Mouse (Mus musculus) forebrain, embryonic 13.5 days (tissue): ENCODE measurements at regions not wholly inside any gene's neighbourhood (a gene's known extent, or its start where the extent isn't known, plus 50 kb on each side); places are given as distances from the start of the nearest gene placed in this dataset.

ENCODE experiments used
- ATAC-seq: fragments of 200-750 bp; cut with Nextera tagmentation; 2 replicates; pipeline ENCODE4 v1.8.0; 2017
- H3K27ac ChIP-seq: fragments of 300-500 bp; sonication (generic); 2 replicates; pipeline ENCODE4 v1.5.1; 2015; ENCODE audit warnings: inconsistent platforms, mild to moderate bottlenecking, moderate library complexity
- H3K27me3 ChIP-seq: fragments of 300-500 bp; sonication (generic); 2 replicates; pipeline ENCODE4 v1.6.1; 2015; ENCODE audit warnings: mild to moderate bottlenecking, inconsistent platforms
- H3K36me3 ChIP-seq: fragments of 300-500 bp; sonication (generic); 2 replicates; pipeline ENCODE4 v1.6.1; 2015; ENCODE audit warnings: mild to moderate bottlenecking, inconsistent platforms; ENCODE audit not compliant: poor library complexity, severe bottlenecking
- H3K4me1 ChIP-seq: fragments of 300-500 bp; sonication (generic); 2 replicates; pipeline ENCODE4 v1.6.1; 2015; ENCODE audit warnings: inconsistent platforms
- H3K4me2 ChIP-seq: fragments of 300-500 bp; sonication (generic); 2 replicates; pipeline ENCODE4 v1.6.1; 2015; ENCODE audit warnings: inconsistent platforms, mild to moderate bottlenecking, moderate library complexity
- H3K4me3 ChIP-seq: fragments of 300-500 bp; sonication (generic); 2 replicates; pipeline ENCODE4 v1.5.1; 2015; ENCODE audit warnings: mild to moderate bottlenecking, inconsistent platforms
- H3K9ac ChIP-seq: fragments of 300-500 bp; sonication (generic); 2 replicates; pipeline ENCODE4 v1.6.1; 2015; ENCODE audit warnings: mild to moderate bottlenecking, inconsistent platforms
- H3K9me3 ChIP-seq: fragments of 300-500 bp; sonication (generic); replicated peaks from 2 replicates; pipeline ENCODE4 v1.6.1; 2016; ENCODE audit warnings: inconsistent platforms
- WGBS: fragments of 180-500 bp; shearing (Covaris S2); methylation state at CpG from one replicate; pipeline ENCODE4 v1.1.7; 2015; 5-methylcytosine and 5-hydroxymethylcytosine counted together

GRCm38 (mm10) chr2:57522465-57522864 lies 285.0 kb downstream of the Gpd2 start:
- Histone ChIP-seq H3K27ac (no peak overlapping the region), H3K27me3 (0 out of 2 replicates have a peak, but pooled peaks cover 3% of the 10 kb centered on the region), H3K9ac (no peak overlapping the region), H3K4me2 (no peak overlapping the region), H3K4me3 (no peak overlapping the region), H3K9me3 (no peaks in the 10 kb centered on the region), H3K36me3 (no peaks in the 10 kb centered on the region), H3K4me1 (peaks cover 29% of the 10 kb centered on the region)
- WGBS, result 19% methylated on average over 3 of the region's 3 CpGs
- peak; percentile 64; the same call in 1 of the 2 replicates for ATAC-seq

GRCm38 (mm10) chr2:57522983-57523382 lies 285.5 kb downstream of the Gpd2 start:
- Histone ChIP-seq H3K27me3 (0 out of 2 replicates have a peak, but pooled peaks cover 3% of the 10 kb centered on the region), H3K27ac (no peak overlapping the region), H3K9me3 (no peaks in the 10 kb centered on the region), H3K9ac (no peak overlapping the region), H3K4me1 (peaks cover 25% of the 10 kb centered on the region), H3K4me2 (no peak overlapping the region), H3K36me3 (no peaks in the 10 kb centered on the region), H3K4me3 (no peak overlapping the region)
- ATAC-seq, result peak; percentile 92
- 19% methylated on average over 8 of the region's 8 CpGs for WGBS

- no peak overlapping the region for H3K4me2 ChIP-seq
- H3K9me3 ChIP-seq, result no peaks in the 10 kb centered on the region
- WGBS, result 17% methylated on average over 2 of the region's 2 CpGs
- 0 out of 2 replicates have a peak, but pooled peaks cover 3% of the 10 kb centered on the region for H3K4me1 ChIP-seq
- H3K36me3 ChIP-seq, result no peaks in the 10 kb centered on the region
- no peaks in the 10 kb centered on the region for H3K27me3 ChIP-seq
- no peak for ATAC-seq
- no peak overlapping the region for H3K4me3 ChIP-seq
- H3K27ac ChIP-seq, result no peak overlapping the region
- H3K9ac ChIP-seq, result no peak overlapping the region
Observed at GRCm38 (mm10) chr2:57527966-57528365, 290.5 kb downstream of the Gpd2 start.

GRCm38 (mm10) chr2:57539842-57540241 lies 302.4 kb downstream of the Gpd2 start:
- WGBS, result 94% methylated on average over 3 of the region's 3 CpGs
- H3K36me3 ChIP-seq, result no peaks in the 10 kb centered on the region

GRCm38 (mm10) chr2:57565258-57565657 lies 327.8 kb downstream of the Gpd2 start:
- H3K36me3 ChIP-seq, result no peaks in the 10 kb centered on the region
- H3K4me2 ChIP-seq, result no peak overlapping the region
- peak; percentile 51; the same call in 1 of the 2 replicates for ATAC-seq
- H3K9me3 ChIP-seq, result no peaks in the 10 kb centered on the region
- no peak overlapping the region for H3K9ac ChIP-seq
- no peak overlapping the region for H3K27ac ChIP-seq
- no peaks in the 10 kb centered on the region for H3K27me3 ChIP-seq
- H3K4me3 ChIP-seq, result no peak overlapping the region
- 86% methylated on average over 4 of the region's 4 CpGs for WGBS
- H3K4me1 ChIP-seq, result no peaks in the 10 kb centered on the region

More at GRCm38 (mm10) chr2:57539842-57540241, 302.4 kb downstream of the Gpd2 start:
- H3K9me3 ChIP-seq, result no peaks in the 10 kb centered on the region
- H3K4me2 ChIP-seq, result no peak overlapping the region
- H3K27ac ChIP-seq, result no peak overlapping the region
- ATAC-seq, result no peak
- H3K4me1 ChIP-seq, result no peaks in the 10 kb centered on the region
- H3K4me3 ChIP-seq, result no peak overlapping the region
- H3K9ac ChIP-seq, result no peak overlapping the region
- H3K27me3 ChIP-seq, result no peaks in the 10 kb centered on the region

GRCm38 (mm10) chr2:57566103-57566502 lies 328.7 kb downstream of the Gpd2 start:
- H3K4me3 ChIP-seq, result no peak overlapping the region
- H3K4me2 ChIP-seq, result no peak overlapping the region
- H3K27me3 ChIP-seq, result no peaks in the 10 kb centered on the region
- H3K4me1 ChIP-seq, result no peaks in the 10 kb centered on the region
- ATAC-seq, result no peak
- H3K9ac ChIP-seq, result no peak overlapping the region
- H3K27ac ChIP-seq, result no peak overlapping the region
- no peaks in the 10 kb centered on the region for H3K9me3 ChIP-seq
- no peaks in the 10 kb centered on the region for H3K36me3 ChIP-seq
- 88% methylated on average over 4 of the region's 4 CpGs for WGBS

- Histone ChIP-seq H3K9me3 (no peaks in the 10 kb centered on the region), H3K27ac (no peak overlapping the region), H3K27me3 (no peaks in the 10 kb centered on the region), H3K4me2 (no peak overlapping the region), H3K36me3 (no peaks in the 10 kb centered on the region), H3K4me3 (no peak overlapping the region), H3K4me1 (no peaks in the 10 kb centered on the region), H3K9ac (no peak overlapping the region)
- no peak for ATAC-seq
- 90% methylated on average over 1 of the region's 1 CpGs for WGBS
Observed at GRCm38 (mm10) chr2:57567183-57567582, 329.7 kb downstream of the Gpd2 start.

GRCm38 (mm10) chr2:57587065-57587464 lies 349.6 kb downstream of the Gpd2 start:
- no peaks in the 10 kb centered on the region for H3K27me3 ChIP-seq
- no peak overlapping the region for H3K4me2 ChIP-seq
- H3K27ac ChIP-seq, result no peak overlapping the region
- no peak overlapping the region for H3K4me3 ChIP-seq
- ATAC-seq, result no peak
- no peak overlapping the region for H3K9ac ChIP-seq
- H3K36me3 ChIP-seq, result no peaks in the 10 kb centered on the region
- H3K9me3 ChIP-seq, result no peaks in the 10 kb centered on the region
- H3K4me1 ChIP-seq, result no peaks in the 10 kb centered on the region
- 90% methylated on average over 3 of the region's 3 CpGs for WGBS

GRCm38 (mm10) chr2:57593558-57593957 lies 356.1 kb downstream of the Gpd2 start:
- H3K36me3 ChIP-seq, result no peaks in the 10 kb centered on the region
- H3K9me3 ChIP-seq, result no peaks in the 10 kb centered on the region
- H3K4me3 ChIP-seq, result no peak overlapping the region
- ATAC-seq, result no peak
- no peak overlapping the region for H3K9ac ChIP-seq
- H3K27ac ChIP-seq, result no peak overlapping the region
- H3K4me1 ChIP-seq, result peaks cover 18% of the 10 kb centered on the region
- WGBS, result 92% methylated on average over 2 of the region's 2 CpGs
- H3K4me2 ChIP-seq, result no peak overlapping the region
- H3K27me3 ChIP-seq, result no peaks in the 10 kb centered on the region

GRCm38 (mm10) chr2:57597694-57598358 lies 360.4 kb downstream of the Gpd2 start:
- peak; percentile 96 for ATAC-seq
- Histone ChIP-seq H3K9me3 (no peaks in the 10 kb centered on the region), H3K9ac (no peak overlapping the region), H3K4me3 (0 out of 2 replicates have a peak overlapping the region, but pooled peaks have one; percentile 7), H3K27me3 (no peaks in the 10 kb centered on the region), H3K4me2 (peak overlapping the region; percentile 44), H3K36me3 (no peaks in the 10 kb centered on the region), H3K27ac (peak overlapping the region; percentile 75), H3K4me1 (peaks cover 18% of the 10 kb centered on the region)
- 11% methylated on average over 9 of the region's 9 CpGs for WGBS

GRCm38 (mm10) chr2:57611599-57611998 lies 374.2 kb downstream of the Gpd2 start:
- H3K4me3 ChIP-seq, result no peak overlapping the region
- H3K27ac ChIP-seq, result no peak overlapping the region
- no peak overlapping the region for H3K4me2 ChIP-seq
- H3K4me1 ChIP-seq, result peaks cover 28% of the 10 kb centered on the region
- H3K9ac ChIP-seq, result no peak overlapping the region
- no peaks in the 10 kb centered on the region for H3K27me3 ChIP-seq
- no peak for ATAC-seq
- no peaks in the 10 kb centered on the region for H3K9me3 ChIP-seq
- no peaks in the 10 kb centered on the region for H3K36me3 ChIP-seq

GRCm38 (mm10) chr2:57613243-57613642 lies 375.8 kb downstream of the Gpd2 start:
- no peak overlapping the region for H3K27ac ChIP-seq
- peak; percentile 80 for ATAC-seq
- WGBS, result 12% methylated on average over 10 of the region's 10 CpGs
- H3K4me1 ChIP-seq, result peaks cover 35% of the 10 kb centered on the region
- H3K27me3 ChIP-seq, result no peaks in the 10 kb centered on the region
- H3K4me3 ChIP-seq, result no peak overlapping the region
- no peak overlapping the region for H3K9ac ChIP-seq
- H3K36me3 ChIP-seq, result no peaks in the 10 kb centered on the region
- H3K9me3 ChIP-seq, result no peaks in the 10 kb centered on the region
- H3K4me2 ChIP-seq, result peak overlapping the region; percentile 60

- no peaks in the 10 kb centered on the region for H3K9me3 ChIP-seq
- WGBS, result 6% methylated on average over 12 of the region's 12 CpGs
- peak overlapping the region; percentile 32 for H3K4me3 ChIP-seq
- peak; percentile 63 for ATAC-seq
- H3K4me1 ChIP-seq, result peaks cover 35% of the 10 kb centered on the region
- peak overlapping the region; percentile 21; the same call in 1 of the 2 replicates for H3K27ac ChIP-seq
- H3K9ac ChIP-seq, result peak overlapping the region; percentile 55
- H3K36me3 ChIP-seq, result no peaks in the 10 kb centered on the region
- H3K27me3 ChIP-seq, result no peaks in the 10 kb centered on the region
- H3K4me2 ChIP-seq, result peak overlapping the region; percentile 60
Observed at GRCm38 (mm10) chr2:57614587-57614991, 377.2 kb downstream of the Gpd2 start.
